Mouse (Mus musculus) hindbrain, postnatal 0 days (tissue): ENCODE data around the gene Mfsd8. TPM values are rescaled to one million over a fixed set of nuclear protein-coding genes. Genes with fewer than 3 reads are reported as not detected.

Source experiments
- ATAC-seq: fragments of 200-750 bp; cut with Nextera tagmentation; 2 replicates; pipeline ENCODE4 v1.8.0; 2017; ENCODE audit warnings: mild to moderate bottlenecking, moderate TSS enrichment, moderate library complexity
- DNase-seq: peaks from one replicate; pipeline ENCODE4 v3.0.0-alpha.2; 2015; ENCODE audit warnings: low spot score
- H3K27ac ChIP-seq: fragments of 300-500 bp; sonication (generic); 2 replicates; pipeline ENCODE4 v1.5.1; 2014; ENCODE audit warnings: mild to moderate bottlenecking
- H3K27me3 ChIP-seq: fragments of 300-500 bp; sonication (generic); 2 replicates; pipeline ENCODE4 v1.6.1; 2014; ENCODE audit warnings: low read length, mixed read lengths; ENCODE audit not compliant: insufficient read depth
- H3K36me3 ChIP-seq: fragments of 300-500 bp; sonication (generic); 2 replicates; pipeline ENCODE4 v1.6.1; 2014; ENCODE audit warnings: low read length, mixed read lengths; ENCODE audit not compliant: insufficient read depth
- H3K4me1 ChIP-seq: fragments of 300-500 bp; sonication (generic); 2 replicates; pipeline ENCODE4 v1.6.1; 2014; ENCODE audit warnings: antibody characterized with exemption, low read length, mixed read lengths; ENCODE audit not compliant: insufficient read depth
- H3K4me2 ChIP-seq: fragments of 300-500 bp; sonication (generic); 2 replicates; pipeline ENCODE4 v1.6.1; 2014; ENCODE audit warnings: low read depth, mild to moderate bottlenecking, low read length, moderate library complexity, mixed read lengths
- H3K4me3 ChIP-seq: fragments of 300-500 bp; sonication (generic); 2 replicates; pipeline ENCODE4 v1.5.1; 2014; ENCODE audit warnings: low read length
- H3K9ac ChIP-seq: fragments of 300-500 bp; sonication (generic); replicated peaks from 2 replicates; pipeline ENCODE4 v1.6.1; 2014; ENCODE audit warnings: mild to moderate bottlenecking, low read length, moderate library complexity, mixed read lengths
- H3K9me3 ChIP-seq: fragments of 300-500 bp; sonication (generic); 2 replicates; pipeline ENCODE4 v1.6.1; 2016; ENCODE audit warnings: low read length, mixed read lengths
- CTCF ChIP-seq: IDR thresholded peaks from 2 replicates; pipeline ENCODE4 v1.5.1; 2016; ENCODE audit warnings: antibody characterized with exemption, control low read depth, low read depth
- WGBS: fragments of 180-500 bp; shearing (Covaris S2); extraction: QIAGEN DNeasy Blood & Tissue Kit; methylation state at CpG from one replicate; pipeline ENCODE4 v1.1.7; 2014; 5-methylcytosine and 5-hydroxymethylcytosine counted together
- polyA plus RNA-seq: library from polyadenylated mRNA; unstranded; fragments of >200 nt; fragmentation: Nextera tagmentation; extraction: Ambion mirVana; gene quantifications from 2 replicates; pipeline ENCODE4 v1.2.1, GENCODE M21; 2015
- total RNA-seq: library from RNA; depleted of rRNA; stranded (reverse); fragments of >200 nt; gene quantifications from 2 replicates; pipeline ENCODE4 v1.2.3, GENCODE M21; 2014; rRNA removed

The Mfsd8 gene
- total and polyA plus RNA-seq, 2 experiments from 2014 or later, result 7.8 to 11.3 TPM

- Histone ChIP-seq H3K4me2 (no peak overlapping the region), H3K9me3 (no peaks in the 10 kb centered on the region), H3K36me3 (no peaks in the 10 kb centered on the region; the same call in 1 of the 2 replicates), H3K9ac (no peak overlapping the region), H3K27ac (no peak overlapping the region), H3K4me1 (no peaks in the 10 kb centered on the region; the same call in 1 of the 2 replicates), H3K4me3 (no peak overlapping the region), H3K27me3 (no peaks in the 10 kb centered on the region)
- peak; percentile 10; the same call in 1 of the 2 replicates for ATAC-seq
- TF ChIP-seq CTCF, result peak; percentile 65
- peak; percentile 69 for DNase-seq
- WGBS, result 40% methylated on average over 7 of the region's 7 CpGs
Measured at GRCm38 (mm10) chr3:40798500-40798899, 48.2 kb downstream of the Mfsd8 start.

DNA sequence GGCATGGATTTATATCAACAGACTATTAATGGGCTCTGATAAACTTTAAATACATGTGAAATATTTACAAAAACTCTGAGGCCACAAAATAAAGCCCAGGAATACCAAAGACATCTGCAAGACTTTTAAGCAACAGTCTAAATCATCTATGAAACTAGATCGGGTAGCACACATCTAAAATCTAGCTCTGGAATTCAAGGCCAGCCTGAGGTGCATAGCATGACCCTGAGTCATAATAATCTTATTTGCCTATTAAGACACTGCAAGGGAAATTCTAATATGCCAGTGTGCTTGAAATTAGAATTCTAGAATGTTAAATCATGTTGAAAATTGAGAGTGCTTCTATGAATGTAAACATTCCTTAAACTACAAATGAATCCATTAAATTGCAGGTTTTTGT is 48.6 kb downstream of the Mfsd8 start:
- H3K27ac ChIP-seq, result no peak overlapping the region
- TF ChIP-seq CTCF, result no peak
- H3K9ac ChIP-seq, result no peak overlapping the region
- H3K36me3 ChIP-seq, result no peaks in the 10 kb centered on the region; the same call in 1 of the 2 replicates
- no peaks in the 10 kb centered on the region; the same call in 1 of the 2 replicates for H3K4me1 ChIP-seq
- H3K4me3 ChIP-seq, result no peak overlapping the region
- no peaks in the 10 kb centered on the region for H3K27me3 ChIP-seq
- 84% methylated on average over 1 of the region's 1 CpGs for WGBS
- no peaks in the 10 kb centered on the region for H3K9me3 ChIP-seq
- H3K4me2 ChIP-seq, result no peak overlapping the region
- ATAC-seq (no peak), DNase-seq (no peak)

DNA sequence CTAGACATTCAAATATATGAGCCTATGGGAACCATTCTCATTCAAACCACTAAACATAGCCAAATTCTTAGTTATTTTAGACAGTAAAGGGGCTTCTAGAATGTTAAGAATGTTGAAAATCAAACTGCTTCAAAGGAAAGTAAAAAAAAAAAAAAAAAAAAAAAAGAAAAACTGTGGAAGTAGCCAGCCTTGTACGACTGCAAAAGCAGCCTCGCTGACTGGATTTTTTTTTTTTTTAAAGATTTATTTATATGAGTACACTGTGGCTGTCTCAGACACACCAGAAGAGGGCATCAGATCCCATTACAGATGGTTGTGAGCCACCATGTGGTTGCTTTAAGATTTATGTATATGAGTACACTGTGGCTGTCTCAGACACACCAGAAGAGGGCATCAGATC is 52.9 kb downstream of the Mfsd8 start:
- Histone ChIP-seq H3K9me3 (no peaks in the 10 kb centered on the region), H3K36me3 (peaks cover 15% of the 10 kb centered on the region), H3K27me3 (no peaks in the 10 kb centered on the region), H3K4me3 (no peak overlapping the region), H3K27ac (no peak overlapping the region), H3K4me1 (no peaks in the 10 kb centered on the region), H3K9ac (no peak overlapping the region), H3K4me2 (no peak overlapping the region)
- no peak for ATAC-seq
- TF ChIP-seq CTCF, result 0 out of 2 replicates have a peak, but pooled peaks have one; percentile 9
- no peak for DNase-seq
- WGBS, result 88% methylated on average over 2 of the region's 2 CpGs

Other genes with a start within 250 kb of the Mfsd8 start
- gene Slc25a31, start 138.0 kb downstream of the Mfsd8 start, total RNA-seq, result 0.05 TPM in 1 of 2 replicates, not detected in the other
- 0.28 and 0.43 TPM in 2 replicates for gene Slc25a31, start 138.0 kb downstream of the Mfsd8 start, polyA plus RNA-seq
- gene Hspa4l, start 102.4 kb downstream of the Mfsd8 start, total RNA-seq, result 28.5 and 54.8 TPM in 2 replicates
- 56.6 TPM in 2 replicates for gene Hspa4l, start 102.4 kb downstream of the Mfsd8 start, polyA plus RNA-seq
- 9.3 and 14.0 TPM in 2 replicates for gene Plk4, start 46.9 kb downstream of the Mfsd8 start, total RNA-seq
- 13.8 and 14.1 TPM in 2 replicates for gene Plk4, start 46.9 kb downstream of the Mfsd8 start, polyA plus RNA-seq
- 5.0 and 7.2 TPM in 2 replicates for gene Abhd18, start 84 bp upstream of the Mfsd8 start, total RNA-seq
- gene Abhd18, start 84 bp upstream of the Mfsd8 start, polyA plus RNA-seq, result 8.6 and 13.1 TPM in 2 replicates
- gene 1700034I23Rik, start 55.7 kb upstream of the Mfsd8 start, total RNA-seq, result 0.42 TPM in 1 of 2 replicates, not detected in the other
- 0.14 and 0.19 TPM in 2 replicates for gene 1700034I23Rik, start 55.7 kb upstream of the Mfsd8 start, polyA plus RNA-seq
- gene Larp1b, start 102.9 kb upstream of the Mfsd8 start, total RNA-seq, result 9.1 and 13.4 TPM in 2 replicates
- gene Larp1b, start 102.9 kb upstream of the Mfsd8 start, polyA plus RNA-seq, result 4.3 and 5.5 TPM in 2 replicates
- 25.3 and 27.1 TPM in 2 replicates for gene Pgrmc2, start 236.2 kb upstream of the Mfsd8 start, total RNA-seq
- gene Pgrmc2, start 236.2 kb upstream of the Mfsd8 start, polyA plus RNA-seq, result 27.2 and 28.7 TPM in 2 replicates